Mouse (Mus musculus) CD4-positive, CD25-positive, alpha-beta regulatory T cell, adult 2 months (primary cell): ENCODE results near the gene Exoc4.

Experiments
- DNase-seq: peaks from one replicate; pipeline ENCODE4 v3.0.0-alpha.2; 2012; ENCODE audit warnings: low read depth, low spot score

The Exoc4 gene

GRCm38 (mm10) chr6:34013469-34013868 lies 764.6 kb downstream of the Exoc4 start:
- DNase-seq: no peak
